Mouse (Mus musculus) testis, adult 2 months (tissue): ENCODE data around the gene Them5. TPM values are rescaled to one million over a fixed set of nuclear protein-coding genes. Genes with fewer than 3 reads are reported as not detected.

Experiments used
- H3K27ac ChIP-seq: fragments of 200-500 bp; 2 replicates; pipeline ENCODE4 v1.5.1; 2012; ENCODE audit warnings: low read depth, low read length; ENCODE audit not compliant: control insufficient read depth, insufficient read depth
- H3K27me3 ChIP-seq: fragments of 200-500 bp; 2 replicates; pipeline ENCODE4 v1.6.1; 2012; ENCODE audit warnings: mild to moderate bottlenecking, low read length, moderate library complexity; ENCODE audit not compliant: control insufficient read depth, insufficient read depth
- H3K36me3 ChIP-seq: fragments of 200-500 bp; 2 replicates; pipeline ENCODE4 v1.6.1; 2012; ENCODE audit warnings: mild to moderate bottlenecking, low read length; ENCODE audit not compliant: control insufficient read depth, insufficient read depth
- H3K4me1 ChIP-seq: fragments of 200-500 bp; 2 replicates; pipeline ENCODE4 v1.6.1; 2012; ENCODE audit warnings: low read length; ENCODE audit not compliant: control insufficient read depth, insufficient read depth
- H3K4me3 ChIP-seq: fragments of 200-500 bp; 2 replicates; pipeline ENCODE4 v1.5.1; 2012; ENCODE audit warnings: low read depth, mild to moderate bottlenecking, low read length, moderate library complexity, mixed read lengths; ENCODE audit not compliant: control insufficient read depth
- CTCF ChIP-seq: fragments of 200-500 bp; IDR thresholded peaks from 2 replicates; pipeline ENCODE4 v1.5.1; 2012; ENCODE audit warnings: low read depth, mild to moderate bottlenecking, inconsistent platforms, low read length, moderate library complexity; ENCODE audit not compliant: control insufficient read depth, insufficient read depth, insufficient replicate concordance
- POLR2A ChIP-seq: fragments of 200-500 bp; IDR thresholded peaks from 2 replicates; pipeline ENCODE4 v1.6.1; 2012; ENCODE audit warnings: low read depth, mild to moderate bottlenecking, inconsistent platforms, low read length, moderate library complexity; ENCODE audit not compliant: control insufficient read depth
- polyA plus RNA-seq: library from polyadenylated mRNA; depleted of rRNA; stranded (reverse); fragments of >200 nt; gene quantifications from 2 replicates; pipeline ENCODE4 v1.2.3, GENCODE M21; 2012

Them5 gene
- polyA plus RNA-seq, 1 experiment = 0.11 TPM

GRCm38 (mm10) chr3:94362138-94362537, 20.2 kb downstream of the Them5 start, which contains the start of gene C2cd4d:
C2cd4d (plus strand) TSS chr3:94362438.
- Histone ChIP-seq H3K27me3 (no peaks in the 10 kb centered on the region), H3K27ac (no peak within 1 kb of the TSS), H3K36me3 (no peaks in the 10 kb centered on the region), H3K4me3 (peak within 1 kb of the TSS; percentile 59), H3K4me1 (peaks cover 5% of the 10 kb centered on the region)
- TF ChIP-seq POLR2A = no peak
- TF ChIP-seq CTCF = no peak

- Histone ChIP-seq H3K36me3 (no peaks in the 10 kb centered on the region), H3K4me1 (peaks cover 5% of the 10 kb centered on the region), H3K4me3 (peak overlapping the region; percentile 59), H3K27me3 (no peaks in the 10 kb centered on the region), H3K27ac (no peak overlapping the region)
- TF ChIP-seq CTCF (no peak), POLR2A (no peak)
These were observed 21.6 kb downstream of the Them5 start for GRCm38 (mm10) chr3:94363291-94364153.

DNA sequence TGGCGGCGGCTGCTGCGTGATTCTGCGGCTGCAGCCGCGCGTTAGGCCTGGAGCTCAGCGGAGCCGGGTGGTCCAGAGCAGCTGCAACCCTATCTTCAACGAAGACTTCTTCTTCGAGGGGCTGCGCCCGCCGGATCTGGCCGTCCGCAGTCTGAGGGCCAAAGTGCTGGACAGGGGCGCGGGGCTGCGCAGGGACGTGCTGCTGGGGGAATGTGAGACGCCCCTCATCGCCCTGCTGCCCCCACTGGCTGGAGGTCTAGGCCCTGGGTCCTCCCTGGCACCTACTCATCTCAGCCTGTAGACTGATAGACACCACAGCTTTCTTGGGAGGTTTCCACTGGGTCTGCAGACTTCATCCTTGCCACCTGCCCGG, 22.2 kb downstream of the Them5 start:
- peaks cover 5% of the 10 kb centered on the region for H3K4me1 ChIP-seq
- H3K27me3 ChIP-seq = no peaks in the 10 kb centered on the region
- H3K27ac ChIP-seq = peak overlapping the region; percentile 30; the same call in 1 of the 2 replicates

GRCm38 (mm10) chr3:94366761-94367160, 24.9 kb downstream of the Them5 start:
- Histone ChIP-seq H3K27me3 (no peaks in the 10 kb centered on the region), H3K4me1 (peaks cover 13% of the 10 kb centered on the region), H3K27ac (no peak overlapping the region), H3K36me3 (no peaks in the 10 kb centered on the region), H3K4me3 (no peak overlapping the region)
- TF ChIP-seq CTCF (peak; percentile 76; the same call in 1 of the 2 replicates), POLR2A (no peak)

More for the DNA sequence above, 22.2 kb downstream of the Them5 start:
- H3K36me3 ChIP-seq = no peaks in the 10 kb centered on the region
- TF ChIP-seq POLR2A (no peak), CTCF (no peak)
- H3K4me3 ChIP-seq = peak overlapping the region; percentile 59

DNA sequence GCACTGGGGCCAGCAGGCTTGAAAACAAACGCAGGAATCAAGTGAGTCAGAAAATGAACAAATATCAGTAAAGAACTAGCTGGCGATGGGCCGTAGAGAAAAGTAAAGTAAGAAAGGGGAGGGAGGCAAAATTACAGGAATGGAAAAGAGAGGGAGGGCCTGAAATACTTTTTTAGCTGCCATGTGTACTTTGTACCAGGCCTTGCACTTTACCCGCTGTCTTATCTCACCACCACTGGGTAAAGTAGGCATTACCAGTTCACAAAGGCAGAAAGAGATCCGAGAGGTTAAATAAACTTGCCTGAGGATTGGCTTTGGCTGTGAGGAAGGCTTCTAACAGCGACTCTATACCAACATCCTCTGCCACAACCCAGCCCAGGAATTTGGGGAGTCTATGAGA, 25.6 kb downstream of the Them5 start:
- no peak for TF ChIP-seq CTCF
- TF ChIP-seq POLR2A = no peak
- no peak overlapping the region for H3K4me3 ChIP-seq
- no peaks in the 10 kb centered on the region for H3K36me3 ChIP-seq
- H3K4me1 ChIP-seq = peaks cover 19% of the 10 kb centered on the region
- H3K27me3 ChIP-seq = no peaks in the 10 kb centered on the region
- no peak overlapping the region for H3K27ac ChIP-seq

DNA sequence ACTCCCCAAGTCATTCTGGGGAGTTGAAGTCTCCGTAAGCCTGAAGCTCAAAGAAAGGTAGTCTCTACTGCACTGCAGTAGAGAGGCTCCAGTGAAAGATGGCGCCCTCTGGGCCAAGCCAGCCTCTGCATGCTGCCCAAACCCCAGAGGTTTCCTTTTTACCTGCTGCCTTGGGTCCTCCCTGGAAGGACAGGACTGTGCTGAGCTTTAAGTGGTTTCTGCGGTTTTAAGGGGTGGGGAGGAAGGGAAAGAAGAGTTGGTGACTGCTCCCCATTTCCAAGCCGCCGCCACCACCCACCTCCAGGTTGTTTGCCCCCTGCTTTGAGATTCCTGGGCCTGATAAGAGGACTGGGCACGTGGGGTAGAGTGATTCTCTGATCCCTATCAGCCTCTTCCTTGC, 26.7 kb downstream of the Them5 start:
- Histone ChIP-seq H3K4me3 (no peak overlapping the region), H3K4me1 (peaks cover 24% of the 10 kb centered on the region), H3K27ac (no peak overlapping the region), H3K36me3 (no peaks in the 10 kb centered on the region), H3K27me3 (no peaks in the 10 kb centered on the region)
- TF ChIP-seq CTCF (no peak), POLR2A (no peak)

- Histone ChIP-seq H3K27ac (no peak overlapping the region), H3K27me3 (no peaks in the 10 kb centered on the region), H3K36me3 (no peaks in the 10 kb centered on the region), H3K4me3 (no peak overlapping the region), H3K4me1 (peaks cover 21% of the 10 kb centered on the region)
- TF ChIP-seq POLR2A (no peak), CTCF (no peak)
These were observed 27.8 kb downstream of the Them5 start for GRCm38 (mm10) chr3:94369709-94370108.

DNA sequence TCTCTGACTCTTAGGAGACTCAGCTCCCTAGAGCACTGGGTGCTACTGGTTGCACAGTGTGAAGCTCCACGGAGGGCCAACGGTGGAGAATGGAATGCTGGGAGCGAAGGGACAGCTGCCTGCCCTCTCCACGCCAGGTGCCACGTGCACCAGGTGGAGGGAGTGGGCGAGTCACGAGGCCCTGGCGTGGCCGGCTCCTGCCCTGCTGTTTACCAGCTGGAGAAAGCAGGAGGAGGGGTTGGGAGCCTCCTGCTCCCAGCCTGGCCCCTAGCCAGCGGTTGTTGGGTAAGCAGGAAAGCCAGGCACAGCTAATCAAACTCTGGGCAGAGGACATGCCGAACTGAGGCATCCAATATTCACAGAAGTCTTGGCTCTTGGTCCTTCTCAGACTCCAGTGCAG, 29.7 kb downstream of the Them5 start:
- H3K27me3 ChIP-seq = no peaks in the 10 kb centered on the region
- TF ChIP-seq CTCF (no peak), POLR2A (peak; percentile 82; the same call in 1 of the 2 replicates)
- H3K4me3 ChIP-seq = peak overlapping the region; percentile 46
- H3K36me3 ChIP-seq = no peaks in the 10 kb centered on the region
- H3K4me1 ChIP-seq = peaks cover 21% of the 10 kb centered on the region
- peak overlapping the region; percentile 83 for H3K27ac ChIP-seq
